Mouse (Mus musculus) Patski (cell line): ENCODE data around the gene Tiam1. TPM values are rescaled to one million over a fixed set of nuclear protein-coding genes. Genes with fewer than 3 reads are reported as not detected.

Experiments used
- ATAC-seq: fragments of 100-300 bp; one replicate; pipeline ENCODE4 v1.8.0; 2021
- CTCF ChIA-PET: fragments of 350-600 bp; sonication (Branson Sonifier 250); formaldehyde crosslinking; loops from one replicate; lab custom pipeline; 2022; ENCODE audit warnings: inconsistent platforms; lab: Charles Lee
- POLR2A ChIA-PET: fragments of 350-600 bp; sonication (Branson Sonifier 250); formaldehyde crosslinking; loops from one replicate; lab custom pipeline; 2022; ENCODE audit warnings: antibody characterized with exemption, inconsistent platforms; lab: Charles Lee
- DNase-seq: peaks from one replicate; pipeline ENCODE4 v3.0.0-alpha.2; 2011; ENCODE audit warnings: low read depth, low spot score
- H3K27me3 ChIP-seq: fragments of 371-371 bp; one replicate; pipeline ENCODE4 v1.5.1; 2021
- CTCF ChIP-seq: fragments of 100-300 bp; IDR thresholded peaks from one replicate; pipeline ENCODE4 v1.5.1; 2021
- in situ Hi-C: fragments of 300-500 bp; cut with MboI; formaldehyde crosslinking; loops from 3 replicates; pipeline ENCODE4 v1.11.1; 2018; ENCODE audit warnings: low pct_unique_long_range_greater_than_20kb, mixed read lengths
- polyA plus RNA-seq: library from polyadenylated mRNA; unstranded; gene quantifications from one replicate; pipeline ENCODE4 v1.2.3, GENCODE M21; 2021

Tiam1 gene
- polyA plus RNA-seq, 1 experiment from 2014 or later, result 10.8 TPM

GRCm38 (mm10) chr16:89944050-89944449, 199.5 kb downstream of the Tiam1 start:
- in situ Hi-C loops, result loop anchor here (10.0 kb wide), 1 partner anchor 221 kb away; no protein-coding TSS in a partner anchor
- ChIA-PET CTCF (interaction anchor here (1.4 kb wide), 1 partner anchor 71 kb away, joined by 3 read pairs; no protein-coding TSS in a partner anchor), POLR2A (no interaction called here)
- ATAC-seq (no peak), DNase-seq (no peak)
- no peak for TF ChIP-seq CTCF
- no peaks in the 10 kb centered on the region for H3K27me3 ChIP-seq

GRCm38 (mm10) chr16:89943267-89943971, 200.2 kb downstream of the Tiam1 start:
- DNase-seq (no peak), ATAC-seq (no peak)
- ChIA-PET POLR2A (no interaction called here), CTCF (interaction anchor here (1.4 kb wide), 1 partner anchor 70 kb away, joined by 3 read pairs; no protein-coding TSS in a partner anchor)
- H3K27me3 ChIP-seq, result no peaks in the 10 kb centered on the region
- no peak for TF ChIP-seq CTCF
- in situ Hi-C loops, result loop anchor here (10.0 kb wide), 1 partner anchor 221 kb away; no protein-coding TSS in a partner anchor

- in situ Hi-C loops, result loop anchor here (10.0 kb wide), 1 partner anchor 224 kb away; no protein-coding TSS in a partner anchor
- DNase-seq (no peak), ATAC-seq (no peak)
- no peaks in the 10 kb centered on the region for H3K27me3 ChIP-seq
- CTCF ChIA-PET, result no interaction called here
- peak; percentile 24 for TF ChIP-seq CTCF
- POLR2A ChIA-PET, result no interaction called here
Observed at GRCm38 (mm10) chr16:89940696-89941095, 202.9 kb downstream of the Tiam1 start.

GRCm38 (mm10) chr16:89938277-89938676, 205.3 kb downstream of the Tiam1 start:
- TF ChIP-seq CTCF, result no peak
- DNase-seq (no peak), ATAC-seq (no peak)
- in situ Hi-C loops, result no loop called here
- ChIA-PET CTCF (no interaction called here), POLR2A (no interaction called here)
- no peaks in the 10 kb centered on the region for H3K27me3 ChIP-seq

- ATAC-seq (no peak), DNase-seq (no peak)
- POLR2A ChIA-PET, result no interaction called here
- no peaks in the 10 kb centered on the region for H3K27me3 ChIP-seq
- TF ChIP-seq CTCF, result no peak
- CTCF ChIA-PET, result interaction anchor here (1.2 to 1.7 kb wide), 2 partner anchors 14 to 17 kb away, joined by 3 to 4 read pairs; no protein-coding TSS in a partner anchor
- in situ Hi-C loops, result no loop called here
Observed at GRCm38 (mm10) chr16:89936571-89936970, 207.0 kb downstream of the Tiam1 start.

- in situ Hi-C loops, result no loop called here
- POLR2A ChIA-PET, result no interaction called here
- CTCF ChIA-PET, result no interaction called here
- no peak for TF ChIP-seq CTCF
- no peak for ATAC-seq
- no peaks in the 10 kb centered on the region for H3K27me3 ChIP-seq
- DNase-seq, result no peak
Observed at GRCm38 (mm10) chr16:89935398-89935797, 208.2 kb downstream of the Tiam1 start.

- TF ChIP-seq CTCF, result no peak
- in situ Hi-C loops, result no loop called here
- CTCF ChIA-PET, result no interaction called here
- no peak for ATAC-seq
- H3K27me3 ChIP-seq, result no peaks in the 10 kb centered on the region
- POLR2A ChIA-PET, result no interaction called here
- no peak for DNase-seq
Observed at GRCm38 (mm10) chr16:89934616-89935015, 209.0 kb downstream of the Tiam1 start.

- TF ChIP-seq CTCF, result no peak
- POLR2A ChIA-PET, result no interaction called here
- no peak for DNase-seq
- H3K27me3 ChIP-seq, result no peaks in the 10 kb centered on the region
- ATAC-seq, result no peak
- in situ Hi-C loops, result no loop called here
- CTCF ChIA-PET, result no interaction called here
Observed at GRCm38 (mm10) chr16:89933976-89934375, 209.6 kb downstream of the Tiam1 start.

- ChIA-PET CTCF (interaction anchor here (1.4 kb wide), 1 partner anchor 16 kb away, joined by 3 read pairs; no protein-coding TSS in a partner anchor), POLR2A (no interaction called here)
- H3K27me3 ChIP-seq, result no peaks in the 10 kb centered on the region
- no peak for TF ChIP-seq CTCF
- in situ Hi-C loops, result no loop called here
- ATAC-seq (no peak), DNase-seq (no peak)
Observed at GRCm38 (mm10) chr16:89928611-89929010, 215.0 kb downstream of the Tiam1 start.

- ATAC-seq (no peak), DNase-seq (peak; percentile 12)
- in situ Hi-C loops, result no loop called here
- ChIA-PET POLR2A (no interaction called here), CTCF (interaction anchor here (0.9 kb wide), 1 partner anchor 8 kb away, joined by 3 read pairs; no protein-coding TSS in a partner anchor)
- TF ChIP-seq CTCF, result no peak
- no peaks in the 10 kb centered on the region for H3K27me3 ChIP-seq
Observed at GRCm38 (mm10) chr16:89924249-89924890, 219.2 kb downstream of the Tiam1 start.

- CTCF ChIA-PET, result no interaction called here
- ATAC-seq (no peak), DNase-seq (no peak)
- H3K27me3 ChIP-seq, result no peaks in the 10 kb centered on the region
- POLR2A ChIA-PET, result no interaction called here
- in situ Hi-C loops, result no loop called here
- no peak for TF ChIP-seq CTCF
Observed at GRCm38 (mm10) chr16:89923311-89923710, 220.3 kb downstream of the Tiam1 start.
